Mouse (Mus musculus) liver, postnatal 0 days (tissue): ENCODE measurements around the gene A830031A19Rik. TPM values are rescaled to one million over a fixed set of nuclear protein-coding genes. Genes with fewer than 3 reads are reported as not detected.

Source experiments
- ATAC-seq: fragments of 200-750 bp; cut with Nextera tagmentation; 2 replicates; pipeline ENCODE4 v1.8.0; 2017; ENCODE audit warnings: mild to moderate bottlenecking, moderate library complexity
- DNase-seq: peaks from one replicate; pipeline ENCODE4 v3.0.0-alpha.2; 2016
- H3K27ac ChIP-seq: fragments of 300-500 bp; sonication (generic); 2 replicates; pipeline ENCODE4 v1.5.1; 2014; ENCODE audit warnings: antibody characterized with exemption, moderate library complexity, mild to moderate bottlenecking, low read depth
- H3K27me3 ChIP-seq: fragments of 300-500 bp; sonication (generic); 2 replicates; pipeline ENCODE4 v1.6.1; 2014; ENCODE audit warnings: low read length, control low read depth, mixed read lengths; ENCODE audit not compliant: insufficient read depth
- H3K36me3 ChIP-seq: fragments of 300-500 bp; sonication (generic); replicated peaks from 2 replicates; pipeline ENCODE4 v1.6.1; 2014; ENCODE audit warnings: mild to moderate bottlenecking, control low read depth, low read length, moderate library complexity, mixed read lengths; ENCODE audit not compliant: insufficient read depth
- H3K4me1 ChIP-seq: fragments of 300-500 bp; sonication (generic); 2 replicates; pipeline ENCODE4 v1.6.1; 2014; ENCODE audit warnings: antibody characterized with exemption, mild to moderate bottlenecking, control low read depth; ENCODE audit not compliant: insufficient read depth
- H3K4me2 ChIP-seq: fragments of 300-500 bp; sonication (generic); 2 replicates; pipeline ENCODE4 v1.6.1; 2014; ENCODE audit warnings: low read depth, mild to moderate bottlenecking, low read length, moderate library complexity, mixed read lengths
- H3K4me3 ChIP-seq: fragments of 300-500 bp; sonication (generic); 2 replicates; pipeline ENCODE4 v1.5.1; 2014; ENCODE audit warnings: low read depth, low read length
- H3K9ac ChIP-seq: fragments of 300-500 bp; sonication (generic); replicated peaks from 2 replicates; pipeline ENCODE4 v1.6.1; 2014; ENCODE audit warnings: mild to moderate bottlenecking, moderate library complexity
- H3K9me3 ChIP-seq: fragments of 300-500 bp; sonication (generic); 2 replicates; pipeline ENCODE4 v1.6.1; 2016; ENCODE audit warnings: mild to moderate bottlenecking, control low read depth, low read length, mixed read lengths
- CTCF ChIP-seq: sonication (generic); IDR thresholded peaks from 2 replicates; pipeline ENCODE4 v1.5.1; 2016; ENCODE audit warnings: antibody characterized with exemption, low read depth
- EP300 ChIP-seq: IDR thresholded peaks from 2 replicates; pipeline ENCODE4 v1.6.1; 2016; ENCODE audit warnings: antibody characterized with exemption, low read depth, mild to moderate bottlenecking
- WGBS: fragments of 180-500 bp; shearing (Covaris S2); extraction: QIAGEN DNeasy Blood & Tissue Kit; methylation state at CpG from one replicate; pipeline ENCODE4 v1.1.7; 2014; ENCODE audit not compliant: insufficient replicate concordance; 5-methylcytosine and 5-hydroxymethylcytosine counted together
- polyA plus RNA-seq: library from polyadenylated mRNA; unstranded; fragments of >200 nt; fragmentation: Nextera tagmentation; extraction: Ambion mirVana; gene quantifications from 2 replicates; pipeline ENCODE4 v1.2.1, GENCODE M21; 2015

A830031A19Rik gene
- polyA plus RNA-seq, 1 experiment from 2014 or later = not detected

DNA sequence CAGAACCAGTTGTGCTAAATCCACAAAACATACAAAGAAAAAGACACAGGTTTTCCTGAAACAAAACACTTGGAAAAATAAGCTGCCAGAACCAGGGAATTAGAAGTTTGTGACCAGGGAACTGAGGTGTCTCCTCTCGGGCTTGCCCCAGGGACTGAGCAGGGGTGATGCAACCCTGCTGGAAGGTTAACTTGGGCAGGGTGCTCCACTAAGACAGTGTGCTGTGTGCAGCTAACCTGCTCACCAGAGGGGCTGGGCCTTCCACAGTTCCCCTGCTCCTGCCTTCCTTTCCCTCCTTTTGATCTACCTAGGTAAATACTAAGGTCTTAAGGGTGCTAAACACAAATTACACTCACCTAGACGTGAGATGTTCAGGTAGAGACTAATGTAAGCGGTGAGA, 17.8 kb upstream of the A830031A19Rik start:
- WGBS = 48% methylated on average over 3 of the region's 3 CpGs
- Histone ChIP-seq H3K9ac (0 out of 2 replicates have a peak overlapping the region, but pooled peaks have one; percentile 11), H3K36me3 (peaks cover 3% of the 10 kb centered on the region; the same call in 1 of the 2 replicates), H3K27ac (no peak overlapping the region), H3K4me3 (no peak overlapping the region), H3K9me3 (no peaks in the 10 kb centered on the region), H3K4me1 (no peaks in the 10 kb centered on the region), H3K27me3 (peaks cover 3% of the 10 kb centered on the region; the same call in 1 of the 2 replicates), H3K4me2 (no peak overlapping the region)
- TF ChIP-seq CTCF (no peak), EP300 (no peak)
- DNase-seq (no peak), ATAC-seq (no peak)

GRCm38 (mm10) chr11:24091393-24092080, 16.7 kb upstream of the A830031A19Rik start:
- Histone ChIP-seq H3K4me2 (no peak overlapping the region), H3K36me3 (peaks cover 5% of the 10 kb centered on the region; the same call in 1 of the 2 replicates), H3K27ac (no peak overlapping the region), H3K4me3 (no peak overlapping the region), H3K9ac (no peak overlapping the region), H3K4me1 (no peaks in the 10 kb centered on the region), H3K27me3 (peaks cover 3% of the 10 kb centered on the region; the same call in 1 of the 2 replicates), H3K9me3 (no peaks in the 10 kb centered on the region)
- DNase-seq (no peak), ATAC-seq (no peak)
- 68% methylated on average over 15 of the region's 15 CpGs for WGBS
- TF ChIP-seq CTCF (no peak), EP300 (no peak)

GRCm38 (mm10) chr11:24090443-24090842, 15.6 kb upstream of the A830031A19Rik start:
- Histone ChIP-seq H3K4me3 (no peak overlapping the region), H3K9ac (no peak overlapping the region), H3K36me3 (peaks cover 12% of the 10 kb centered on the region), H3K27ac (no peak overlapping the region), H3K27me3 (peaks cover 7% of the 10 kb centered on the region; the same call in 1 of the 2 replicates), H3K4me1 (peaks cover 2% of the 10 kb centered on the region; the same call in 1 of the 2 replicates), H3K9me3 (no peaks in the 10 kb centered on the region), H3K4me2 (no peak overlapping the region)
- no peak for TF ChIP-seq EP300
- no peak for TF ChIP-seq CTCF
- no peak for DNase-seq
- ATAC-seq = no peak
- WGBS = 71% methylated on average over 4 of the region's 4 CpGs

- Histone ChIP-seq H3K4me3 (no peak overlapping the region), H3K27ac (no peak overlapping the region), H3K4me1 (peaks cover 5% of the 10 kb centered on the region; the same call in 1 of the 2 replicates), H3K4me2 (no peak overlapping the region), H3K36me3 (peaks cover 16% of the 10 kb centered on the region), H3K9ac (no peak overlapping the region), H3K27me3 (peaks cover 7% of the 10 kb centered on the region; the same call in 1 of the 2 replicates), H3K9me3 (no peaks in the 10 kb centered on the region)
- TF ChIP-seq CTCF (no peak), EP300 (no peak)
- WGBS = 61% methylated on average over 4 of the region's 4 CpGs
- no peak for ATAC-seq
- DNase-seq = no peak
These were observed 12.2 kb upstream of the A830031A19Rik start for GRCm38 (mm10) chr11:24087069-24087468.

GRCm38 (mm10) chr11:24085986-24086385, 11.1 kb upstream of the A830031A19Rik start:
- H3K4me1 ChIP-seq = peaks cover 11% of the 10 kb centered on the region
- TF ChIP-seq CTCF (no peak), EP300 (no peak)
- H3K9ac ChIP-seq = no peak overlapping the region
- H3K27ac ChIP-seq = no peak overlapping the region
- H3K4me2 ChIP-seq = no peak overlapping the region
- H3K36me3 ChIP-seq = peaks cover 16% of the 10 kb centered on the region
- 45% methylated on average over 6 of the region's 6 CpGs for WGBS
- H3K27me3 ChIP-seq = peaks cover 9% of the 10 kb centered on the region; the same call in 1 of the 2 replicates
- no peak overlapping the region for H3K4me3 ChIP-seq
- no peak for DNase-seq
- no peak for ATAC-seq
- H3K9me3 ChIP-seq = no peaks in the 10 kb centered on the region

GRCm38 (mm10) chr11:24084590-24084989, 9.7 kb upstream of the A830031A19Rik start:
- no peak for TF ChIP-seq CTCF
- no peak for TF ChIP-seq EP300
- ATAC-seq (no peak), DNase-seq (no peak)
- H3K27me3 ChIP-seq = peaks cover 17% of the 10 kb centered on the region; the same call in 1 of the 2 replicates
- H3K4me1 ChIP-seq = peaks cover 21% of the 10 kb centered on the region
- no peak overlapping the region for H3K9ac ChIP-seq
- peaks cover 16% of the 10 kb centered on the region for H3K36me3 ChIP-seq
- no peak overlapping the region for H3K27ac ChIP-seq
- H3K4me2 ChIP-seq = no peak overlapping the region
- no peak overlapping the region for H3K4me3 ChIP-seq
- no peaks in the 10 kb centered on the region for H3K9me3 ChIP-seq
- 76% methylated on average over 4 of the region's 4 CpGs for WGBS
